Mouse (Mus musculus): Measurements from ENCODE around the gene S100a1.

The S100a1 gene

DNA sequence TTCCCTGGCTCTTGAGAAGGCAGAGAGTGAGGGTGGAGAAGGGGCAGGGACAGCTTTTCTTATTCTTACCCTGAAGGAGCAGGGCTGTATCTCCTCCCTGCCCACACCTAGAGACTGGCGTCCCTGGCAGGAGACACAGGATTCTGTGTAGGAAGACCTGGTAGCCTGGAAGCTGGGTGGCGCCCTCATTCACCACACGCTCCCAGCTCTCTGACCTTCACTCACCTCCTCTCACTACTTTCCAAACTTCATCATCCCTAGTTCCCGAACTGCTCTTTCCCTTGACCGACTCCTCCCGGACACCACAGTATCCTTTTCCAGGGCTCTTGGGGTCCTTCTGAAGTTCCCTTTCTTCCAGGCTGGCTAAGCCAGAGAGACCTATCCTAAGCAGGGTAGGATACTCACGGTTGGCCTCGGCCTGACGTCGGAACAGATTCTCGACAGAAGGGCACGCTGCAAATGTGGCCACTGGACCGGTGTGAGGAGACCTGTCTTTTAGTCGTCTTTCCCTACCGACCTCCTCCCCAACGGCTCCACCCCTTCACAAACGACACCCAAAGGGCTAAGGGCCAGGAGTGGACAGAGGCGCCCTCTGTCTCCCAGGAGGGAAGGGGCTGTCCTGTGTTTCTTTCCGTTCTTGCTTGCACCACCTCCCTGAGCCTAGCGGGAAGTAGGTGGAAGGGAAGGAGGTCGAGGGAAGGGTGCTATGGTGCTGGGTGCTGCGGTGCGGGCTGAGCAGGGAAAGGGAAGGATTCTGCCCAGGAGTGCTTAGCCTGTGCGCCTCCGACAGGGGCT lies at the start of gene S100a1, which contains the start of gene S100a13:
S100a1 (minus strand) TSS at position 597 of the 795 bp plus-strand sequence.
S100a13 (plus strand) TSS at position 640 of the 795 bp plus-strand sequence.
- no peak for DNase-seq (ENCODE audit: low read depth, low spot score)

DNA sequence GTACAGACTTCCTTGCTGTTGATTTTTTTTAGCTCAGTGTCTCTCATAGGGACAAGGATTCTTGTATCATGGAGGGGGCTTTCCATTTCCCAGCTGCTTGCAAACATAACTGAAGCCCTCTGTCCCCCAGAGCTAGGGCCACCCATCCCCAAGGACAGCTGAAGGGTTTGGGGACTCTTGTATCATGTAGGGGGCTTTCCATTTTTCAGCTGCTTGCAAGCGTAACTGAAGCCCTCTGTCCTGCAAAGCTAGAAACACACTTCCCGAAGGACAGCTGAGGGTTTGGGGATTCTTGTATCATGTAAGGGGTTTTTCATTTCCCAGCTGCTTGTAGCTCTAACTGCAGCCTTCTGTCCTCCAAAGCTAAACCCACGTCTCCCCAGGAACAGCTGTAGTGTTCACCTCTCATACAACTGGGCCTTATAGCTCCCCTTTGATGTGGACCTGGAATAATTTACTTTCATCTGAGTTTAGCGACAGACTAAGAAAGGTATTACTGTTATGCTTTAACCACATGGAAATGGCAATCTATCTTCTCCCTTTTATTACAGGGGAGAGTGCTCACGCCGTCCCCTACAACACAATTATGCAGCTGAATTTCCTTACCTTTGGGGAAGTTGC lies 45.9 kb upstream of the S100a1 start, which contains the start of gene S100a3:
S100a3 (plus strand) TSS at position 571 of the 621 bp plus-strand sequence.
- DNase-seq (ENCODE audit: low read depth, low spot score) = no peak

DNA sequence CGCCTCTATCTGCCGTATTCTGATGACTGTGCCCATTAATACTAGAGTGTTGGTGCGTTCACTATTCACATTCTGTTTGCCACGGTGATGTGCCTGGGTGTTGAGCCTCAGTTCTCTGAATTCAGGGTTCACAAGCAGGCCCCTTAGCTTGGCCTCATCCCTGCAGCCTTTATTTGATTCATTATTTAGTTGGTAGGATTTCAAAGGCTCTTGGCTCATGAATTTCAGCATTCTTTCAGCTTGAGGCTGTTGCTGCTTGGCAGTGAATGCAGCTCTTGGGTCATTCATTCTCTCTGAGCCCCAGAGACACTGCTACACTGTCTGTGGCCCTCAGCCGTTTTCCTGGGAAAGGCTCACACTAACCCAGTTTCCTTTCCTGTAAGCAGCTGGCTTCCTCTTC lies 41.8 kb upstream of the S100a1 start:
- DNase-seq (ENCODE audit: low read depth, low spot score) = peak; percentile 28

DNA sequence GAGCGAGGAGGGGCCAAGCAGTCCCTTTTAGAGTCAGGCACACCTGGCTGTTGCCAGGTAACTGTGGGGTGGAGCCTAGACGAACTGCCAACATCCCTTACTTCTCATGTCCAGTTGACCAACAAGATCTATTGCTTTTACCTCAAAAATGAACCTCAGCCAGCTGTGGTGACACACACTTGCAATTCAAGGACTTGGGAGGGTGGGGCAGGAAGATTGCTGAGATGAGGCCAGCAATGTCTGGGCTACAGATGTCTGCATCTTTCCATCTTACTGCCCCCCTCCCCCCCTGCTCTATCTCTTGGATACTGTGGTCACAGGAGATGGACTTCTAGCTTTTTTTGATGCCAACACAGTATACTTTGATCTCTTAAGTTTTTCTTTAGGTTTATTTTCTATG lies 38.0 kb upstream of the S100a1 start:
- no peak for DNase-seq (ENCODE audit: low read depth, low spot score)

DNA sequence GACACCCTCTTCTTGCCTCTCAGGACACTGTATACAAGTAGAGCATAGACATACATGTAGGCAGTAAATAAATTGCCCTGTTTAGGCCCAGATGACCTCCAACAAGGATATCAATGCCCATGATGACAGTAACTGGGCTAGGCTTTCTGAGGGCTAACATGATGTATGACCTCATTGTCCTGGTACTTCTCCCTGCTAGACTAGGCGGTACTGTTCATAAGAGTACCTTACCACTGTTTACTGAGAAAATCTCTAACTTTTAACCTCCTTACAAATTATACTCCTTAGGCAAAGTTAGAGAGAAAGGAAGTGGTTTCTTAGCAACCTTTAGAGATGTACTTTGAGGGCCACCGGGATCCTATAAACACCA lies 36.2 kb upstream of the S100a1 start:
- no peak for DNase-seq (ENCODE audit: low read depth, low spot score)

DNA sequence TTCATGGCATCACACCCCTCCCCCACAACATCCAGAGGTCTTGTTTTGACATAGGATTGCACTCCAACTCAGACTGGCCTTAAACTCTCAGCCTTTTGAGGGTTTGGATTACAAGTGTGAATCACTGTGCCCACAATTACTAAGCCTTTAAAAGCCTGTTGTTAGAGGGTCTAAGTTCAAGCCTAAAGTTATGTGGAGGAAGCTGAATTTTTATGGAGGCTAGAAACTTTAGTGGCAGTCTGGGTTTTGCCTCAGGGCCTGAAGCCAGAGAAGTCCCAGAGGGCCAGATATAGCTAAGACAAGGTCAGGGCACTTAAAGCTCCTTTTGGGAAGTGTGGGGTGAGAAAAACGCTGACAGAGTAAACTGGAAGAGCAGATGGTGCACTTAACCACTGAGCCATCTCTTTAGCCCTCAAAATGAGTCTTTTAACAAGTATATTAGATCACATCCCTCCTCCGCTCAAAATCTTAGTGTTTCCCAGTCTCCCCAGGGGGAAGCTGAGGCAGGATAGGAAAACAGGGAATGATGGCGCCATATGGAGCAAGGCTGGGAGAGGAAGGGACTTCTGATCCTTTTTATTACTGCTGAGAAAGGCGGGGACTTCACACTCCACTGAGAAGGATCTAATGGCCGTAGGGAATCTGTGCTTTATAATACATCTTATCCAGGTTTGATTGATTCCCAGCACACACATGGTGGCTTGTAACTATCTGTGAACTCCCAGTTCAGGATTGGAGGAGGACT lies 35.7 kb upstream of the S100a1 start:
- no peak for DNase-seq (ENCODE audit: low read depth, low spot score)

DNA sequence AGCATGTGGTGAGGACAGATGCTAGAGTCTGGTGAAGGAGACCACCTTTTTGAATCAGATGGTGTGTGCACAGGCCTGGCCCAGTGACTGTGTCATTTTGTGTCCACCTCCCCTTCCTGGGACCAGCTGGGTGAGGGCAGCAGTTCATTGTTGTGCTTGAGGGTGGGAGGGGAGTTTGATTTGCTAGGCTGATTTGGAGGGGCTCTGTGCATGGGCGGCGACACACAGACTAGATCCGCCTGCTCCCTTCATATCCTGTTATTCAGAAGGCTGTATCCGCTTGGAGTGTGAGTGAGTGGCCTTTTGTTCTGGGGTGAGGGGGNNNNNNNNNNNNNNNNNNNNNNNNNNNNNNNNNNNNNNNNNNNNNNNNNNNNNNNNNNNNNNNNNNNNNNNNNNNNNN lies 26.7 kb upstream of the S100a1 start:
- DNase-seq (ENCODE audit: low read depth, low spot score) = peak; percentile 47

DNA sequence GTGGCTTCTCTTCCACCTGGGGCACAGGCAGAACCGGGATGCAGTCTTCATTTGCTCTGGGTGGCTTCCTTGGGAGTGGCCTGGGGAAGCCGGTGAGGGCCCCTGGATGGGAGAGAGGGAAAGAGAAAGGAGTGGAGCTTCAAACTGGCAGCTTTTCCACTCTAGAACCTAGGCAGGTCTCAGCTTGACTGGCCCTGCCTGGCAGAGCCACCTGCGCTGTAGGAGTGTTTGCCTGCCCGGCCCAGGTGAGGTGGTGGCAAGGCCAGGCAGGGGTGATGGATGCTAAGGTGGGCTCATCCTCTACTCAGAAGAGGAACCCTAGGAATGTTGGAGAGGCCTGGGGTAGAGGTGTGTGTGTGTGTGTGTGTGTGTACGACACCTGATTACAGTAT lies 23.7 kb upstream of the S100a1 start:
- no peak for DNase-seq (ENCODE audit: low read depth, low spot score)

DNA sequence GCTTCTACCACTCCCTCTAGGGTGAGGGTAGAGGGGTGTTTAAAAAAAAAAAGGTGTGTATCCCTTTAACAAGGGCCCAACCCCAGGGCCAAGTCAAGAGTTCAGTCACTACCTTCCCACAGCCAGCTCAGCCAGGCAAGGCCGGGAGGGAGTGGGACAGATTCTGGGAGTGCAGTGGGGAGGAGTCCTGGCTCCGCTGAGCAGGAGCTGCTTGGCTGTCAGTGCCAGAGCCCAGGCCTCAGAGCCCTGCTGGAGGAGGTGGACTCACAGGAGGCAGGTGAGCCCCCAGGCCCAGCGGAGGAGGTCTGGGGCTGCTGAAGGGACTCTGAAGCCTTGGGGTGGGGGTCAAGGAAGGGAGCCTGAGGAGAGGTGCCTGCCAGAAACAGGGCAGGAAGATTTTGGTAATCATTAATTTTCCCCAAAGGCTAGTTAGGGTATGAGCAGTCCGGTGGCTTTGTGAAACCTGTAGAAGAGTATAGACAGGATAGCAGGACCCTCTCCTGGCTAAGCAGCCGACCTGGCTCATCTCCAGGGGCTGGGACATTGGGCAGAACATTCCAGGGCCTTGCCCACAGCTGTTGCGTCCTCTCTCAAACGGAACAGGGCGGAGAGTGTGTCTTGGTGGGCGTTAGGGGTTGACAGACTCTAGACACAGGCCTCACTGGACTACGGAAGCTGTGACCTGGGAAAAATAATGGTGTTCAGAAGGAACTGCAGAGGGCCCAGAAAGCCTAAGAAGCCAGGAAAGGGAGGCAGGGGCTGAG lies 23.1 kb upstream of the S100a1 start, which contains the start of gene S100a16:
S100a16 (plus strand) TSS at position 114 of the 764 bp plus-strand sequence.
- no peak for DNase-seq (ENCODE audit: low read depth, low spot score)

DNA sequence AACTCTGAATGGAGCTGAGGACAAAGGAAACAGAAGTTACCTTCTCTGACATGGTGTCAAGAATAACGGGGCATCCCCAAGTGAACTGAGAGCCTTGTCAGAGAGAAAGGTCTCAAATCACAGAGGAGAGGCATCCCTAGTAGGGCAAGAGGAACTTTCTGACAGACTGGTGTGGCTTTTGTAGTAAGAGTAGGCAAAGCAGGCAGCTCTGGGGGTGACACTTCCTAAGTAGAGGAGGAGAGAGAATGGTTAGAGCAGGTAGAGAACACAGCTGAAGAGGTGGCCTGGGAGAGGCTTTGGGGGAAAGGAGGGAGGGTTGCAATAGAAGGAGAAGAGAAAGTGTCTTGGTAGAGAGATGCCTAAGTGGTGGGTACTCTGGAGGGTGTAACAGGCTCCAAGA lies 21.3 kb upstream of the S100a1 start:
- no peak for DNase-seq (ENCODE audit: low read depth, low spot score)

DNA sequence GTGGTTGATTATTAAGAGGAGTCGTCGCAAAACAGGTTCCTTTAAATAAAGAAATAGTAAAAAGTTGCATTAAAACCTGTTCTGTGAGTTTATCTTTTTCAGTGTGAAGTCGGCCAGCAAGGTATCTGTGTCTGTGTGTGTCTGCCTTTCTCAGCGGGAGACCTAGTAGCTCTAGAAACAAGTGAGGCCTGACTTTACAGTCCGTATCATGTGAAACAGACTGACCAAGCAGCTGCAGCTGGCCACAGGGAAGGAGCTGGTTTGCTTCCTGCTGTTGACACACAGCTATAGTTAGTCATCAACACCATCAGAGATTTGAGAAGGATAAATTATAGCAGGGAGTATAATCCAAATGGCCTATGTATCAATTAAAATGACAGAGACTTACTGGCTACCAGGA lies 17.5 kb upstream of the S100a1 start:
- DNase-seq (ENCODE audit: low read depth, low spot score) = no peak

DNA sequence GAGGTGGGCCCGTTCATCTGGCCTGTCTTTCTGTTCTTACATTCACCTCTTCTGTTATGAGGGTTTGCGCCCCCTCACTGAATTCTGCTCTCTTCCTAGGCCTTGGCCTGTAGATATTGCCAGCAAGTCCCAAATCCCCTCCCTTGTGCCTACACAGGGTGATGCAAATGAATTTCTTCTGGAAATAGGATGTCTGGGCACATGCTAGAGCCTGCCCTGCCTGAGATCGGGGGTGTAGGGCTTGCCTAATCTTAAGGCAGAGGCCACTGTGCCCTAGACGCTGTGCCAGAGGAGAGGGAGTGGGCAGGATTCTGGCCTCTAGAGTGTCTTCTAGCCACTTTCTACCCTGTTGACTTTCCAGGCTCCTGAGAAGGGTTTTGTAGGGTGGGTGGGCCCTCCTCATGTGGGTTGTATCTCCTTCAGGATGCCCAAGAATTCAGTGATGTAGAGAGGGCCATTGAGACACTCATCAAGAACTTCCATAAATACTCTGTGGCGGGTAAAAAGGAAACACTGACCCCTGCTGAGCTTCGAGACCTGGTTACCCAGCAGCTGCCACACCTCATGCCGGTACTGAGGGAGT lies 13.2 kb upstream of the S100a1 start:
- DNase-seq (ENCODE audit: low read depth, low spot score) = no peak

DNA sequence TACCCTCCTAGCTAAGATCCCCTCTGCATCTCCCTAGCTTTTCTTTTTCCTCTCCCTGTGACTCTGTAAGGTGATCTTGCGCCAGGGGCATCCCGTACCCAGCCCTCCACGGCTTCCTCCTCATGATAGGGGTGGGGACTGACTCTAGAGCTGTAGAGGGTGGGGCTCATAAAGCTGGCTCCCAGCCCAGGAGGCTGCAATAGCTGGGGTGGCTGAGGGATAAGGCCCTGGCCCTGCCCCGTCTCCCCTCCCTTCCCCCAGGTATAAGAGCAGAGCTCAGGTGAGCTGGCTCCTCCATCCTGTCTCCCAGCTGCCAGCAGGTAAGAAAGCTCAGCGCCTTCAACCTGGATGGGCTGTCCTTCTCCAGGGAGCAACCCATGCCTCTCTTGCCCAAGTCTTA lies 12.4 kb upstream of the S100a1 start, which contains the start of gene S100a14:
S100a14 (plus strand) TSS at position 277 of the 400 bp plus-strand sequence.
- no peak for DNase-seq (ENCODE audit: low read depth, low spot score)

DNA sequence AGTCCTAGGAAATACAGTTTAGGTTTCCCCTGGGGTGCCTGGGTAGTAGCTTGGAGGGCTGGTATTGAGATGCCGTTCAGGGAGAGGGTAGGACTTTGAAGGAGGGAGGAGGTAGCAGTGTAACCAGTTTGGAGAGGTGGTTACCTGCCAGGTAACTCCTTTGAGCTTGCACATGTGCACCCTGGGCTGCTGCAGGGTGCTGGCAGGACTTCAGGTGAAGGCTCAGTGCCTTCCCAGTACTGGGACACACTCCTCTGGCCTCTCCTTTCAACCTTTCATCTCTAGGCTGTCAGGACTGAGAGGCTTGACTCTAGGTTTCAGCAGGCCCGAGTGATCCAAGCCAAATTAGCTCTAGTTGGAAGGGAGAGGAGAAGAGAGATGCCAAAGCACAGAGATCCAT lies 11.9 kb upstream of the S100a1 start:
- no peak for DNase-seq (ENCODE audit: low read depth, low spot score)

DNA sequence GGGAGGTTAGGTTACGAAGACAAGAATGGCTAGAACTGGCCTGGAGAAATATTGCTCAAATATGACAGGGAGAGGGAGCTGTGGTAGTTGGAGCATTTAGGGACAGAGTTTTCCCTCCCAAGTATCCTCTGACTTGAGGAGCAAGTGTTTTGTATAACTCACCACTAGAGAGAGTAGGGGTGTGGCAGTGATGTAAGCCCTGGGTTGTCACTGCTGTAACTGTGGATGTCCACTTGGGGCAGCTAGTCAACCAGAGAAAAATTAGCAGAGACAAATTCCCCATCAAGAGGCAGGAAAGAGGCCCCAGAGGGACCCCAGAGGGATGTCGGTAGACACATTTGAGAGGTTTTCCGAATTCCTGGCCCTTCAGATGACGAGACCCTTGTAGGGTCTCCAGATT lies 11.2 kb upstream of the S100a1 start:
- peak; percentile 64 for DNase-seq (ENCODE audit: low read depth, low spot score)

DNA sequence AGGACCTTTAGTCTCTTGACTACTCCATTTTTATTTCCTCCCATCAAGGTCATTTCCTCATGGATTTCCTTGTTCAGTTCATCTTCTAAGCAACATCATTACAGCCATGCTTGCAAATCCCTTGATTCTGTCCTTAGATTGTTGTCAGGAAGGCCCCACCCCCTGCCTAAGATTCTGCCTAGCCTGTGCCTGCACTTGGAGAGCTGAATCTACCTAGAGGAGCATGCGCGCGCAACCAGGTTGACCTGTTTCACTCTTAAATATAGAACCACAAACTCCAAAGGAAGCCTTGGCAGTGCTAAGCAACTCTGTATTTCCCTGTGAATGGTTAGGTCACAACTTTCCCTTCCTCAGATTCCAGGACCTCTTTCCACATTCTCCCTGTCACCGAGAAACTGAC lies 3.5 kb upstream of the S100a1 start:
- DNase-seq (ENCODE audit: low read depth, low spot score) = no peak

DNA sequence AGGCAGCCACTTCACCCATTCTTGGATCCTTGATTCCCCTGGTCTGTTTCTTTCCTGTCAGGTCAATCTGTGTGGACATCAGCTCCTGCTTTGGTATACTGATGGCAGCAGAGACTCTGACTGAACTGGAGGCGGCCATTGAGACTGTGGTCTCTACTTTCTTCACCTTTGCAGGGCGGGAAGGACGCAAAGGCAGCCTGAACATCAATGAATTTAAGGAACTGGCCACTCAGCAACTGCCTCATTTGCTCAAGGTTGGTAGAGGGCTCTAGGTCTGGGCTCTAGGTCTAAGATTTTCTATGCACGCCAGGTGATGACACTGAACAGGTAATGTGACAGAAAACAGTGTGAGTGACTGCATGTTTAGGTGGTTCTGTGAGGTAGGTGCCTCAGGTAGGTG lies 1.6 kb upstream of the S100a1 start:
- no peak for DNase-seq (ENCODE audit: low read depth, low spot score)

DNA sequence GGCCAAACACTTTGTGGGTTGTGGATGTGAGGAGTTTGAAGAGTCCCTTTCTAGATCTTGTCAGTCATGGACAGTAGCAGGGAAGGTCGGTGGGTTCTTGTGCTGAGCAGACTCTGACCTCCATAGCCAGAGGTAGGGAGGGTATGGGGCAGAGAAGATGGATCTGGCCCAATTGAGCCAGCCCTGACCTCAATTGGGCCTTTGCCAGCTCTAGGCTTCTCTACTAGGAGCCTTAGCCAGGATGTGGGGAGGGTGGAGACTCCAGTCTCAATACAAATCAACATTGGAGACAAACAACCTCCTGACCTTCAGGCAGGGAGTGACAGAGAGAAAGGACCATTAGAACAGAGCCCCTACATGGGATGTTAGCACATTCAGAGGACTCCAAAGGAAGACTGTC lies 1.1 kb upstream of the S100a1 start:
- DNase-seq (ENCODE audit: low read depth, low spot score) = no peak

DNA sequence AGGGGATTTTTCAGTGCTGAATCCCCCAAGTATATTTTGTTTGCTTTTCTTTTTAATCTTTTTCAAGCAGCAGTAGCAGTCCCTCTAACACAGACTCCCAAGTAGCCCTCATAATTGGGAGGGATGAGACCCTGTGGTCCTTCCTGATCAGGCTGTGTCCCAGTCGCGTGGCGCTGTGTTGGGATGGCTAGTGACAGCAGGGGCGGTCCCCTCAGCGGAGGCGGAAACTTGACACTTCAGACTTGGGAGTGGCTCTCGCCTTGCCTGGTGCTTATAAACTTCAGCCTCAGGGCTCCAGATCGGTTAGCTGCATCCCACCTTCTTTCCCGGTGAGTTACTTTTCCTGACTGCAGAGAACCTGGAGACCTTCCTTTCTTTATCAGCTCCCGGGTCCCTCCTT lies 499 bp upstream of the S100a1 start:
- DNase-seq (ENCODE audit: low read depth, low spot score) = no peak

DNA sequence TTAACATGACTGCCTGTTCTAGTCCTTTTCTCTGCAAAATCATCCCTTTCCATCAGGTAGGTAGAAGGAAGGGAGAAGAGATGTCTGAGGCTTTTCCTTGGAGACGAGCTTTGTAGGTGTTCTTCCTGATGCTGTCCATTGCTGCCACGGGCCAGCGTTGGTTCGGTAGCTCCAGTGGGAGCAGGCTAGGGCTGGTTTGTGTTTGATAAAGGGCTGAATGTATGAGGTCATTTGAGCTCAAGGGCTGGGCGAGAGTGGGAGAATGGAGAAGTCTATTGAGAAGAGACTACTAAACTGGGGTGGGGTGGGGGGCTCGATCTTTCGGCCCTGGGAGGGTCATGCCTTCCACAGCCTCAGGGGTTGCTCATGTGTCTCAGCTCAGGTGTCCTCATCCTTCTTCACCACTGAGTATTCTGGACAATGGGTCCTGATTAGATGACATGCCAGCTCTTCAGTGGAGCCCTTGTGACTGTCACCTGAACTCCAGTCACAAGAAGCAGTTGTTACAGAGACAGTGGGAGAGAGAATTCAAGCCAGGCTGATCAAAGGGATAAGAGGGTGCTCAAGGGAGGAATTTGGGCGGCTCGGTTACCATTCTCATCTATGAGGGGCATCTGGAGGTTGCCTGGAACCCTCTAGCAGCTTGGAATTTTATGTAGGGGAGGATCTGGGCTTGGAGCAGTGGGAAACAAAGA lies 1.1 kb downstream of the S100a1 start:
- DNase-seq (ENCODE audit: low read depth, low spot score) = no peak

DNA sequence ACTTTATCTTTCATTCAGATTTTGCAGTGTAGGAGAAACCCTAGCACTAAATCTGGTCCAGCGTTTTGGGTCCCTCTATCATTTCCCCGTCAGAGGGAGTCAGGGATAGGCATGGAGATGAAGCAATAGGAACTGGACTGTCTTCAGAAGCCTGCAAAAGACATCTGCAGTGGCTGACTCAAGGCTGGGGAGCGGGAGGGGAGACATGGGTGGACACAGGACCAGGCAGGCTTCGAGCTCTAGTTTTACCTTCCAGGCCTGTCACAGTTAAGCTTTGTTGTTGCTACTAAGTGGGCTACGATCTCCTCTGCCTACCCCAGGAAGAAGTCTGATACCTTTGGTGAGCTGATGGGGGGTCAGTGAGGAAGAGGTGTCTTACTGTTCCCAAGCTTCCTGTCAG lies 1.9 kb downstream of the S100a1 start:
- no peak for DNase-seq (ENCODE audit: low read depth, low spot score)

Data from telencephalon, adult 2 months (tissue).